ENCODE assay signal across 9 mouse cellular contexts in genomic region chr4:133839385-133839826, GRCm38 (mm10). TPM values are rescaled to one million over a fixed set of nuclear protein-coding genes. Genes with fewer than 3 reads are reported as not detected.
DNase-seq lines count a peak whose midpoint lies in the region.
"Had no signal": no experiment of that assay in that cellular context is flagged by ENCODE, and none has a peak within 500 bp of the region (broad histone marks: within the 10 kb centered on the region; RNA-seq: fewer than 3 reads in every experiment).

No protein-coding gene starts in this region.

- peak; percentile 32 for DNase-seq in heart, postnatal 4 days
- no peak for DNase-seq in heart, adult 9 months (ENCODE audit: low spot score in 2 of 2)
- peak; percentile 28 for DNase-seq in right cerebral cortex, postnatal 4 days
- DNase-seq in right cerebral cortex, postnatal 36 days (ENCODE audit: low spot score in 2 of 2): no peak
- peak; percentile 38 for DNase-seq in MN1 (ENCODE audit: low spot score)
- peak; percentile 36 for DNase-seq in retina, postnatal 1 day
- DNase-seq in left cerebral cortex, postnatal 25 days (ENCODE audit: low spot score in 2 of 2): no peak
- DNase-seq in spleen, postnatal 36 days (ENCODE audit: low spot score in 2 of 2): no peak
- DNase-seq: gastrocnemius, postnatal 14 days had no signal

- intact Hi-C loops in left cerebral cortex, postnatal 25 days (cut with DNase I): loop anchor here (5.0 kb wide), 1 partner anchor 73 kb away; no protein-coding TSS in a partner anchor

RNA-seq across cellular contexts. Expression of gene Rps6ka1, which starts 48.2 kb away (rescaled TPM):
- total RNA-seq in heart, postnatal 4 days (2021): 10 to 100 TPM in 1 of 2 experiments, 1 to 10 TPM in 1; 9.1 to 10.7 TPM
- 10 to 100 TPM; 13.1 to 14.1 TPM for total RNA-seq in left cerebral cortex, postnatal 25 days (2021)

Comparison
In these comparisons a context has a peak if more than half of its experiments do, and no peak if none do; other contexts are left out.
1. DNase-seq: peak in heart, postnatal 4 days (single experiment), right cerebral cortex, postnatal 4 days (single experiment), MN1 (single experiment) and retina, postnatal 1 day (single experiment); none in heart, adult 9 months (0 of 2), right cerebral cortex, postnatal 36 days (0 of 2), left cerebral cortex, postnatal 25 days (0 of 2) and spleen, postnatal 36 days (0 of 2).